Mouse (Mus musculus) hindbrain, embryonic 13.5 days (tissue): ENCODE measurements around the gene Dpf3. TPM values are rescaled to one million over a fixed set of nuclear protein-coding genes. Genes with fewer than 3 reads are reported as not detected.

Experiments used
- ATAC-seq: fragments of 200-750 bp; cut with Nextera tagmentation; 2 replicates; pipeline ENCODE4 v1.8.0; 2017; ENCODE audit warnings: moderate TSS enrichment; ENCODE audit not compliant: low FRiP score
- H3K27ac ChIP-seq: fragments of 300-500 bp; sonication (generic); 2 replicates; pipeline ENCODE4 v1.5.1; 2015; ENCODE audit warnings: inconsistent platforms, mild to moderate bottlenecking, moderate library complexity
- H3K27me3 ChIP-seq: fragments of 300-500 bp; sonication (generic); 2 replicates; pipeline ENCODE4 v1.6.1; 2015; ENCODE audit warnings: mild to moderate bottlenecking, inconsistent platforms
- H3K36me3 ChIP-seq: fragments of 300-500 bp; sonication (generic); 2 replicates; pipeline ENCODE4 v1.6.1; 2015; ENCODE audit warnings: mild to moderate bottlenecking, inconsistent platforms
- H3K4me1 ChIP-seq: fragments of 300-500 bp; sonication (generic); replicated peaks from 2 replicates; pipeline ENCODE4 v1.6.1; 2015; ENCODE audit warnings: inconsistent platforms
- H3K4me2 ChIP-seq: fragments of 300-500 bp; sonication (generic); 2 replicates; pipeline ENCODE4 v1.6.1; 2015; ENCODE audit warnings: inconsistent platforms, mild to moderate bottlenecking, moderate library complexity
- H3K4me3 ChIP-seq: fragments of 300-500 bp; sonication (generic); 2 replicates; pipeline ENCODE4 v1.5.1; 2015; ENCODE audit warnings: mild to moderate bottlenecking, inconsistent platforms
- H3K9ac ChIP-seq: fragments of 300-500 bp; sonication (generic); 2 replicates; pipeline ENCODE4 v1.6.1; 2015; ENCODE audit warnings: mild to moderate bottlenecking, inconsistent platforms
- H3K9me3 ChIP-seq: fragments of 300-500 bp; sonication (generic); 2 replicates; pipeline ENCODE4 v1.6.1; 2016; ENCODE audit warnings: inconsistent platforms
- WGBS: fragments of 180-500 bp; shearing (Covaris S2); methylation state at CpG from one replicate; pipeline ENCODE4 v1.1.7; 2015; 5-methylcytosine and 5-hydroxymethylcytosine counted together
- polyA plus RNA-seq: library from polyadenylated mRNA; unstranded; fragments of >200 nt; fragmentation: Nextera tagmentation; extraction: Ambion mirVana; gene quantifications from 2 replicates; pipeline ENCODE4 v1.2.1, GENCODE M21; 2015

Gene Dpf3
- polyA plus RNA-seq, 1 experiment from 2014 or later, result 27.7 TPM

DNA sequence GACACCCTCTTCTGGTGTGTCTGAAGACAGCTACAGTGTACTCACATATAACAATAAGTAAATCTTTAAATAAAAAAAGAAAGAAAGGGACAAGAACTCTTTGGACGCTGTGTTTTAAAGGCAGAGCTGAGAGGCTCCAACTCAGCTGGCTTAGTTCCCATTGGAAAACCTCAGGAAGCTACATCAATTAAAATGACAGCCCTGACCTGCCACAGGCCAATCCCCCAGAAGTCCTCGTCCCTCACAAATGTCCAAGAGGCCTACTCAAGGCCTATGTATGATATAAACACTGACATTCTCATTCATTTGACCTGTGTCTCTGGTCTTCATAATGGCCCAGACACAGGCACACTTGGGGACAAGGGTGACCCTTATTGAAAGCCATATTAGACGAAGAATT is 107.5 kb downstream of the Dpf3 start:
- ATAC-seq, result no peak
- Histone ChIP-seq H3K27me3 (no peaks in the 10 kb centered on the region), H3K36me3 (no peaks in the 10 kb centered on the region), H3K4me1 (peaks cover 6% of the 10 kb centered on the region), H3K9me3 (no peaks in the 10 kb centered on the region), H3K4me2 (no peak overlapping the region), H3K9ac (no peak overlapping the region), H3K4me3 (no peak overlapping the region), H3K27ac (no peak overlapping the region)
- WGBS, result 47% methylated on average over 3 of the region's 3 CpGs

DNA sequence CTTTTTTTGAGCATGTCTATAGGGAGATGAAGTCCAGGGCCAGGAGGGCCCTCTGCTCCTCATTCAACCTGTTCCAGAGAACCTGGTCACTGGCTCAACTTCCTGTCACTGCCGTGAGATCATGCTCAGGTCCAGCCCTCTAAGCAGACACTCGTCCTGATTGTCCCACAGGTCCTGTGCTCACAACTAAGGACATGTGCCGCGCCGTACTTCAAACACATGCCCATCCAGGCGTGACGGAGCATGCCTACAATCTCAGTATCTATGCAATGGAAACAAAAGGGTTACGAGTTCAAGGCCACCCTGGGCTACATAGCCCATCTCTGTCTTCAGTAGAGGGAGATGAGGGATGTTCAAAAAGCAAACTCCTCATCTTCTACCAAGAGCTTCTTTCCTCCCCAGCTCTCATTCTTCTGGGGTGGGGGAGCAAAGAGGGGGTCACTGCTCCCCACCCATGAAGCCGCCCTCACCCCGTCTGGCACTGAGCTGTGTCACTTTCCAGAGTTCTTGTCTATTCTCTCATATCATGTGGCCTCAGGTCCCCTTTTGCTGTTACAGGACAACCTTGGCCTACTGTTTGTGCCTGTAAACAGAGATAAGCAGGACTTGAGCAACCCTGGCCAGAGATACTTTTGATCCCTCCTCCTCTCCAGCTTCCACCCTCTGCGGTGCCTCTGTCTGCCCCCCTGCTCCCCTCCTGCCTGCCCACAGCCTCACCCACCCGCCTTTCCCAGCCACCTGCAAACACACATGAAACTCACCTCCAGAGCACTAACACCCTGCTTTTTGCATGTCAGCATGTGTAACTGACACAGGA is 112.3 kb downstream of the Dpf3 start:
- Histone ChIP-seq H3K4me1 (peaks cover 15% of the 10 kb centered on the region), H3K9me3 (no peaks in the 10 kb centered on the region), H3K4me2 (no peak overlapping the region), H3K4me3 (no peak overlapping the region), H3K9ac (no peak overlapping the region), H3K27ac (no peak overlapping the region), H3K36me3 (no peaks in the 10 kb centered on the region), H3K27me3 (no peaks in the 10 kb centered on the region)
- ATAC-seq, result no peak
- 84% methylated on average over 12 of the region's 12 CpGs for whole genome bisulfite sequencing

DNA sequence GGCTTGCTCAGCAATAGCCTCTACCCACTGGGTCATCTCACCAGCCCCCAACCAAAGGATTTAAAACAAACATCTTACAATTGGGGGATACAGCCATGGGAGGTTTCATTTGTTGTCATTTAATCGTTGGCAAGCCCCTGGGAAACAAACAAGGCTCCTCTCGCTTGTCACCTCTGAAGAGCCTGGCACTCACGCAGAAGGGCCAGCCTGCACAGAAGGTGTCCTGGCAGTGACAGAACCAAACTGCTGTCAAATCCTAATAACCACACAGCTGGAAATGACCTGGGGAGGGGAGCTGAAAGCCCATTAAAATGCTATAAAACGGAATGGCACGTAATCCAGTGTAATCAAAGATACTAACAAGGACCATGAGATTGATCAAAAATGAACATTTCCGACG is 114.4 kb downstream of the Dpf3 start:
- Histone ChIP-seq H3K36me3 (0 out of 2 replicates have a peak, but pooled peaks cover 4% of the 10 kb centered on the region), H3K27ac (no peak overlapping the region), H3K4me2 (no peak overlapping the region), H3K27me3 (no peaks in the 10 kb centered on the region), H3K9me3 (no peaks in the 10 kb centered on the region), H3K9ac (no peak overlapping the region), H3K4me3 (no peak overlapping the region), H3K4me1 (peaks cover 18% of the 10 kb centered on the region)
- ATAC-seq, result no peak
- 49% methylated on average over 7 of the region's 7 CpGs for WGBS

DNA sequence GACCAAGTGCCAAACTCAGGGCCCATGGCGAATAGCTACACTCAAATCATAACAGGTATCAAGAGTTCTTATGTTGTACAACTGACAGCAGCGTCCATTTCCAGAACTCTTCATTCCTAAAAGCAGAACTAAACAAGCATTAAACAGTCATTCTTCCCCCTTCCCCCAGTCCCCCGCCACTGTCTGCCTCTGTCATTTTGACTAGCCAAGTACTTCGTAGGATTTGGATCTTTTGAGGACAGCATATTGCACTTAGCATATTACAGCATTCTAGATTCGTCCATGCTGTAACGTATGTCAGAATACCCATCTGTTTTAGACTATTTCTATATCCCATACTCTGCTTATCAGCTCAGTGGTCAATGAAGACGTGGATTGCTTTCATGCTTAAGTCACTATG is 115.2 kb downstream of the Dpf3 start:
- WGBS, result 89% methylated on average over 7 of the region's 7 CpGs
- Histone ChIP-seq H3K9me3 (no peaks in the 10 kb centered on the region), H3K4me3 (no peak overlapping the region), H3K27ac (no peak overlapping the region), H3K36me3 (0 out of 2 replicates have a peak, but pooled peaks cover 4% of the 10 kb centered on the region), H3K9ac (no peak overlapping the region), H3K4me1 (peaks cover 18% of the 10 kb centered on the region), H3K4me2 (no peak overlapping the region), H3K27me3 (no peaks in the 10 kb centered on the region)
- no peak for ATAC-seq

DNA sequence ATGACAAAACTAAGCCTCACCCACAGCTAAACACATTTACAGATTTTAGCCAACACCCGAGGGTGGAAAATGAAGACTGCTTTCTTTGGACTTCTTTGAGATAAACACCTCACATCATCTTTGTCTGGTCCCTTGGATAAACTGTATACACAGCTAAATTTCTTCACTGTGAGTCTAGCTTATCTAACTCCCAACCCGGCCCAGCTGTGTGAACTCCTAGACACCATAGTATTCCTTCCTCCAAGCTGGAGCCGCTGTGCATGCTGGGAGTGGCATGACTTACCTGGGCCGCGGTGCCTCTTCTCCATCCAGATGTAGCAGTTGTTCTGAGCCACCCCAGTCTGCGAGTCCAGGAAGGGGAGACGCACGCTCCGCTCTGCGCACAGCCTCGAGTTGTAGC is 117.3 kb downstream of the Dpf3 start:
- H3K4me3 ChIP-seq, result no peak overlapping the region
- H3K9me3 ChIP-seq, result no peaks in the 10 kb centered on the region
- no peak for ATAC-seq
- H3K36me3 ChIP-seq, result peaks cover 4% of the 10 kb centered on the region; the same call in 1 of the 2 replicates
- no peak overlapping the region for H3K4me2 ChIP-seq
- no peaks in the 10 kb centered on the region for H3K27me3 ChIP-seq
- 92% methylated on average over 11 of the region's 11 CpGs for WGBS
- H3K4me1 ChIP-seq, result peaks cover 18% of the 10 kb centered on the region
- H3K9ac ChIP-seq, result no peak overlapping the region
- no peak overlapping the region for H3K27ac ChIP-seq

DNA sequence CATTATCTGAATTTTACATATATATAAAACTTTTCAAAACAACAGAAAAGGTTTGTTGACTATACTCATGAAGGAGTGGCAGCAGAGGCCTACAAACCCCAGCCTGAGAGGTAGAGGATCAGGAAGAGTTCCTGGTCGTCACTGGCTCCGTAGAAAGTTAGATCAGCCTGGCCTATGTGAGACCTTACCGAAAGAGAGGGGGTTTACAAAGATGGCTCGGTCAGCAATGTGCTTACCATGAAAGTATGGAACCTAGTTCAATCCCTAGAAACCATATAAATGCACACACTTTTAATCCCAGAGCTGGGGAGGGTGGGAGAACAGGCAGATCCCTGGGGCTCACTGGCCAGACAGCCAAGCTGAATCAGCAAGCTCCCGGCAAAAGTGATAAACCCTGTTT is 118.1 kb downstream of the Dpf3 start:
- Histone ChIP-seq H3K9me3 (no peaks in the 10 kb centered on the region), H3K27ac (no peak overlapping the region), H3K4me2 (no peak overlapping the region), H3K4me3 (no peak overlapping the region), H3K9ac (no peak overlapping the region), H3K36me3 (peaks cover 4% of the 10 kb centered on the region; the same call in 1 of the 2 replicates), H3K4me1 (peaks cover 12% of the 10 kb centered on the region), H3K27me3 (no peaks in the 10 kb centered on the region)
- ATAC-seq, result no peak
- WGBS, result 93% methylated on average over 5 of the region's 5 CpGs

DNA sequence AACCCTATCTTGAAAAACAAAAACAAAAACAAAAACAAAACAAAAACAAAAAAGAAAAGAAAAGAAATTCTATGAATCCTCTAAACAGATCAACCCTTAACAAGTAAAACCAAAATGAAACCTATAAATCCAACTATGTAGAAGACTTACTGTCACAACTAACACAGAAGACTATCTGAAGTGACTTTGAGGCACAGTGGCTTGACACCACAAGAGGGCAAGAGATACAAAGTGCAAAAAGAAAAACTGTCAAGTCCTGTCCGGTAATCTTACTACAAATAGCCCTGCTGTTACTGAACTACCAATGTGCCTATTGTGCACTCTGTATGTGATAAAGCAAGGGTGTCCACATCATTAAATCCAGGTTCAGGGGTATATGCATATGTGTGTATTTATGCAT is 120.0 kb downstream of the Dpf3 start:
- Histone ChIP-seq H3K36me3 (peaks cover 6% of the 10 kb centered on the region; the same call in 1 of the 2 replicates), H3K4me2 (no peak overlapping the region), H3K27me3 (no peaks in the 10 kb centered on the region), H3K27ac (no peak overlapping the region), H3K9ac (no peak overlapping the region), H3K4me1 (peaks cover 3% of the 10 kb centered on the region; the same call in 1 of the 2 replicates), H3K9me3 (no peaks in the 10 kb centered on the region), H3K4me3 (no peak overlapping the region)
- WGBS, result 85% methylated on average over 1 of the region's 1 CpGs
- no peak for ATAC-seq

DNA sequence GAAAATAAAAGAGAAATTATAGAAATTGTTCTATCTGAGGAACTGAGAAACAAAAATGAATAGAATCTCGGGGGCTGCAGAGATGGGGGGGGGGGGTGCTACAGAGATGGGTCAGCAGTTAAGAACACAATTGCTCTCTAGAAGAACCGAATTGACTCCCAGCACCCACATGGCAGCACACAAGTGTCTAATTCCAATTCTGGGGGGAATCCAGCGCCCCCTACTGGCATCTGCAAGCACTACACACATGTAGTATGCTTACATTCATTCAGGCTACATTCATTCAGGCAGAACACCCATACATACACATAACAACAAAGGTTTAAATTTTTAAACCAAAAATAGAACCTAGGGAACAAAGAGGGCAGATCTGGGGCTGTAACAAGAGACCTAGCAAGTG is 122.7 kb downstream of the Dpf3 start:
- Histone ChIP-seq H3K27me3 (no peaks in the 10 kb centered on the region), H3K4me1 (peaks cover 6% of the 10 kb centered on the region), H3K9ac (no peak overlapping the region), H3K27ac (no peak overlapping the region), H3K4me3 (no peak overlapping the region), H3K4me2 (no peak overlapping the region), H3K9me3 (no peaks in the 10 kb centered on the region), H3K36me3 (peaks cover 6% of the 10 kb centered on the region; the same call in 1 of the 2 replicates)
- WGBS, result 66% methylated on average over 3 of the region's 3 CpGs
- no peak for ATAC-seq

DNA sequence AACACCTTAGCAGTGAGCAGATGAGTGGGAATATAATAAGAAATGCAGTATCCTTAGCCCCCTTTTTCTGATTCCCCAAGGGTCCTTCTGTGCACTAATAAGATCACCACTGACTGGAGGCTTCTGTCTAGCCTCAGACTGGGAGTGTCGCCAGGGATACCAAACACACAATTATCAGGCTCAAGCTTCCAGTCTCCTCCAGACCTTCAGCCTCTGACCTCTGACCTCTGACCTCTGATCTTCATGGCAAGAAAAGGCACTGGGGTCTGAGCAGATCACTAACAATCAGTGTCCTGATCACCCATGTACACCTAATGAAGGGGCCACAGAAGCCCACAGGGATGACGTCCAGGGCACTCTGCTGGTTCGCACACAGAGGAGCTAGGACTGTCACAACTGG is 125.7 kb downstream of the Dpf3 start:
- no peak overlapping the region for H3K4me2 ChIP-seq
- no peaks in the 10 kb centered on the region for H3K27me3 ChIP-seq
- no peak overlapping the region for H3K27ac ChIP-seq
- peaks cover 3% of the 10 kb centered on the region; the same call in 1 of the 2 replicates for H3K4me1 ChIP-seq
- peaks cover 3% of the 10 kb centered on the region; the same call in 1 of the 2 replicates for H3K36me3 ChIP-seq
- H3K9me3 ChIP-seq, result no peaks in the 10 kb centered on the region
- H3K4me3 ChIP-seq, result no peak overlapping the region
- ATAC-seq, result no peak
- no peak overlapping the region for H3K9ac ChIP-seq
- 45% methylated on average over 3 of the region's 3 CpGs for WGBS

DNA sequence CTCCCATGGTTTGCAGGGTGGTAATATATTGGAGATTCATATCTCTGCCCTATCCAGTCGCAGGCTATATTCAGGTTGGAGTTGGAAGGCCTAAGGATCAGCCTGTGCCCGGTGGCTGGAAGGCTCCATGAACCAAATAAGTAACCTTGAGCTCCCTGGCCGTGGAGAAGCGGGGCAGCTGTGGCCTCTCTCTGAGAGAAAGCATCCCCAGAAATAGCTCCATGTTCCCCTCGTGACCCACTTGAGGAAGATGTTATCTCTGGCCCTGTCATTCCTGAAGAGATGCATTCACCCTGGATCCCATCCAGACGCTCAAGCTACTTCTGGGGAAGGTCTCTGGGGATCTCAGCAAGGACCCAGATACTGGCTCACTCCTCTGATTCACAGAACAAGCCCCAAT is 134.9 kb downstream of the Dpf3 start:
- 89% methylated on average over 6 of the region's 6 CpGs for WGBS
- H3K27ac ChIP-seq, result no peak overlapping the region
- H3K9ac ChIP-seq, result no peak overlapping the region
- H3K4me1 ChIP-seq, result 0 out of 2 replicates have a peak, but pooled peaks cover 5% of the 10 kb centered on the region
- no peak overlapping the region for H3K4me3 ChIP-seq
- H3K9me3 ChIP-seq, result no peaks in the 10 kb centered on the region
- no peaks in the 10 kb centered on the region for H3K27me3 ChIP-seq
- no peak overlapping the region for H3K4me2 ChIP-seq
- 0 out of 2 replicates have a peak, but pooled peaks cover 2% of the 10 kb centered on the region for H3K36me3 ChIP-seq
- no peak for ATAC-seq

DNA sequence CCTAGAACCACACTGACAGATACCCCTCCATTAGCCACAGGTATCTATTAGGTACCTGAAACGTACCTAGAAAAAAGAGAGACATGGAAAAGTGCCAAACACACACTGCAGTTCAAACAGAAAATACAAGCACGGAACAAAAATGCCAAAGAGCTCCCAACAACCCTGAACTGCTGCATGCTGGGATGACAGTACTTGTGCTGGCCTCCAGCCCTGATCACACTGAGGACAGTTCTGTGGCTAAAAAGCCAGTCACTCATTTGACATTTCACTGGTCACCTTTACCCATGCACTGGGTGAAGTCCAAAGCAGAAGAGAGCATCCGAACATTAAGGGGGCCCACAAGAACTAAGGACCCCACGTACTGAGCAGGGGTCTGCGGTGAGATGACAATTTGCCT is 137.8 kb downstream of the Dpf3 start:
- Histone ChIP-seq H3K36me3 (0 out of 2 replicates have a peak, but pooled peaks cover 2% of the 10 kb centered on the region), H3K4me3 (no peak overlapping the region), H3K9me3 (no peaks in the 10 kb centered on the region), H3K4me1 (0 out of 2 replicates have a peak, but pooled peaks cover 5% of the 10 kb centered on the region), H3K27ac (no peak overlapping the region), H3K4me2 (no peak overlapping the region), H3K27me3 (no peaks in the 10 kb centered on the region), H3K9ac (no peak overlapping the region)
- no peak for ATAC-seq
- 93% methylated on average over 5 of the region's 5 CpGs for WGBS

DNA sequence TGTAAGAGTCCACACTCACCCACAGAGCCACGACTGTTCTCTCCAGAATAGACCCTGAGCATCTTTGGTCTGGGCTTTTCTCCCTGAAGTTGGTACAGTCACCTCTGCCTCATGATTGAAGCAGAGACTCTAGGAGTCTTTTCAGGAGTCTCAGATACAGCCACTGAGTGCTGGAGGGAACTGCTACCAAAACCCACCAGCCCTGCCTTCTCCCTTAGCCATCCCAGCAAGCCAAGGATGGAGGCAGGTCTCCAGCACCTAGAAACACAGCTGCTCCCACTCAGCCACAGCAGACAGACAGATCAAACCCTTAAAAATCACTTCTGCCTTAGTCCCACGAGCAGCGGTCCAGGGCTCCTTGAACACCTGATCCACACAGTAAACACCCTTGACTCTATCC is 139.3 kb downstream of the Dpf3 start:
- 81% methylated on average over 3 of the region's 3 CpGs for WGBS
- Histone ChIP-seq H3K4me3 (no peak overlapping the region), H3K4me1 (no peaks in the 10 kb centered on the region), H3K27me3 (no peaks in the 10 kb centered on the region), H3K9me3 (no peaks in the 10 kb centered on the region), H3K27ac (no peak overlapping the region), H3K36me3 (0 out of 2 replicates have a peak, but pooled peaks cover 2% of the 10 kb centered on the region), H3K4me2 (no peak overlapping the region), H3K9ac (no peak overlapping the region)
- no peak for ATAC-seq

DNA sequence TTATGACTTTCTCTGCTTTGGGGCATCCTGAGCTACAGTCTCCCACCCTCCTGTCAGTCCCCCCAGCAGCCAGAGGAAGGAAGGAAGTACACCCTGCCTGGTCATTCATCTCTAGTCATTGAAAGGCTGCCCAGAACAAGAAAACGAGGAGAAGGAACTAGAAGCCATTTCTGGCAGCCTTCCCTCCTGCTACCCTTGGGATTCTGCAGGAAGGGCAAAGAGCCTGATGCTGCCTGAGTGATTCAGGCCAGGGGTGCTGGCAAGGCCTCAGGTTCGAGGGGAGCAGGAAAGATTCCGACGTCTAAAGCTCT is 144.7 kb downstream of the Dpf3 start:
- ATAC-seq, result no peak
- H3K27me3 ChIP-seq, result no peaks in the 10 kb centered on the region
- 51% methylated on average over 4 of the region's 4 CpGs for WGBS

More for the DNA sequence above, 144.7 kb downstream of the Dpf3 start:
- H3K4me3 ChIP-seq, result no peak overlapping the region
- peaks cover 37% of the 10 kb centered on the region for H3K4me1 ChIP-seq
- no peaks in the 10 kb centered on the region for H3K9me3 ChIP-seq
- no peak overlapping the region for H3K4me2 ChIP-seq
- 0 out of 2 replicates have a peak, but pooled peaks cover 2% of the 10 kb centered on the region for H3K36me3 ChIP-seq
- peak overlapping the region; percentile 79 for H3K27ac ChIP-seq
- no peak overlapping the region for H3K9ac ChIP-seq
